Mouse (Mus musculus) heart, adult 9 months (tissue): ENCODE data around the gene Sh3bp4.

Experiments
- DNase-seq, 2 experiments: peaks; one replicate each; pipeline ENCODE4 v3.0.0; 2022; ENCODE audit warnings: low spot score in 2 of 2

Gene Sh3bp4

GRCm38 (mm10) chr1:89184839-89185238 lies 114.6 kb downstream of the Sh3bp4 start:
- DNase-seq = no peak

- no peak for DNase-seq
Measured at GRCm38 (mm10) chr1:89187441-89187840, 117.2 kb downstream of the Sh3bp4 start.

GRCm38 (mm10) chr1:89188091-89188490 lies 117.9 kb downstream of the Sh3bp4 start:
- peak in 1 of 2 experiments; percentile 30 for DNase-seq

GRCm38 (mm10) chr1:89189204-89189603 lies 119.0 kb downstream of the Sh3bp4 start:
- no peak for DNase-seq

- peak in 1 of 2 experiments; percentile 28 for DNase-seq
Measured at GRCm38 (mm10) chr1:89190621-89191020, 120.4 kb downstream of the Sh3bp4 start.

- DNase-seq = peak; percentile 77 to 89
Measured at GRCm38 (mm10) chr1:89191127-89191740, 121.0 kb downstream of the Sh3bp4 start.

- no peak for DNase-seq
Measured at GRCm38 (mm10) chr1:89192536-89193220, 122.5 kb downstream of the Sh3bp4 start.

GRCm38 (mm10) chr1:89193576-89193975 lies 123.4 kb downstream of the Sh3bp4 start:
- no peak for DNase-seq

- DNase-seq = peak; percentile 53 to 74
Measured at GRCm38 (mm10) chr1:89195827-89196712, 125.9 kb downstream of the Sh3bp4 start.
